Comparison of ENCODE assay signal across 21 mouse cellular contexts in the genomic region with DNA sequence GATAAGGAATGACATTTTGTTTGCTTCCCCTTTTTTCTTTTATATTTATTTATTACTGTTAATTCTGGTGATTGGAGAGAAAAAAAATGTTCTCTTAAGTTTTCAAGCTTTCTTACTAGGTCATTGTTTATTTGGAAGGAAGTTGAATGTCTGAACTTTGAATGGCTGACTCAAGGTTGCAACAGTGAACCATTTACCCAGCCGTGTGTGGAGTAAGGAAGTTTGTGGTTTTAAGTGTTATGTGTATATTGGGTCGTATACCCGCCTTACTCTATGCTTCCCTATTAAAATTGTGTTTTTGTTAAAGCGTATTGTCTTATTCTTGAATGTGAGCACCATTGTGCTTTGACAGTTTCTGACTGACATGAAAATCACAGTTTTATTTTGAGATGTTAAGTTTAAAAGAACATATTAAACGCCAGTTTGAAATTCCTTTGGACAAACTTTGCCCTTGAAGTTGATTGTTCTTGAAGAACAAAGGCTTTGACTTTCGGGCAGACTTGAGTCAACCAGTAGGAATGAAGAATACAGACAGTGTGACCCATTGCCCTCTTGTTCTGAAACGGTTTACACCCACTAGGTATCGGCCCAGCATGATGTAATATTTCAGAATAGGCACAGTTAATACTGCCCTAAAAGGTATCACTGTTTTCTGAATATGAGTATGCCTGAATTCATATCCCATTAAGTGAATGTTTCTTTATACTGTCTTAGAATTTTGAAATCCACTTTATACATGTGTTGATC. TPM values are rescaled to one million over a fixed set of nuclear protein-coding genes. Genes with fewer than 3 reads are reported as not detected.
A peak's percentile ranks its signal among the peaks of the same experiment; 100 is the strongest.
DNase-seq lines count a peak whose midpoint lies in the region; ATAC-seq and TF ChIP-seq lines count a peak whose summit lies in the region.
"Had no signal": no experiment of that assay in that cellular context is flagged by ENCODE, and none has a peak within 500 bp of the region (broad histone marks: within the 10 kb centered on the region; RNA-seq: fewer than 3 reads in every experiment).

No protein-coding gene starts in this region.

- TF ChIP-seq POLR2A in kidney, adult 2 months (IDR thresholded peaks at IDR 0.05; ENCODE audit: low read depth, low read length), result no peak

- no peak overlapping the region for H3K4me2 ChIP-seq in stomach, postnatal 0 days (replicated peaks; ENCODE audit: low read depth)
- H3K4me2 ChIP-seq: heart, embryonic 13.5 days; hindbrain, embryonic 12.5 days; liver, embryonic 13.5 days; midbrain, embryonic 11.5 days had no signal

- no peak overlapping the region for H3K9ac ChIP-seq in stomach, postnatal 0 days (ENCODE audit: low read length)
- H3K9ac ChIP-seq: heart, embryonic 13.5 days; hindbrain, embryonic 12.5 days; liver, embryonic 13.5 days had no signal

- TF ChIP-seq EP300 in stomach, postnatal 0 days (optimal IDR thresholded peaks at IDR 0.05), result peak; percentile 44

- no peaks in the 10 kb centered on the region for H3K27me3 ChIP-seq in kidney, adult 2 months (replicated peaks; ENCODE audit: control insufficient read depth, insufficient read depth, low read length)
- no peaks in the 10 kb centered on the region for H3K27me3 ChIP-seq in stomach, postnatal 0 days (ENCODE audit: control insufficient read depth, insufficient read depth, low read length)
- H3K27me3 ChIP-seq: heart, embryonic 13.5 days; hindbrain, embryonic 12.5 days; liver, embryonic 13.5 days had no signal

- DNase-seq in kidney, adult 2 months, result peak; percentile 58
- DNase-seq in kidney, postnatal 4 days, result no peak
- peak; percentile 23 for DNase-seq in lung, postnatal 25 days (ENCODE audit: low spot score)
- DNase-seq in lung, postnatal 4 days, result no peak
- no peak for DNase-seq in stomach, postnatal 0 days (ENCODE audit: low spot score)
- DNase-seq: cerebellum, adult 11-12 months; gastrocnemius, postnatal 14 days; kidney, adult 11 months; liver, embryonic 13.5 days; right cerebral cortex, postnatal 25 days; thymus, postnatal 36 days had no signal

- H3K4me1 ChIP-seq in kidney, adult 2 months (ENCODE audit: control insufficient read depth, insufficient read depth, low read length), result peaks cover 12% of the 10 kb centered on the region; the same call in 1 of the 2 replicates
- H3K4me1 ChIP-seq in stomach, postnatal 0 days (replicated peaks; ENCODE audit: control insufficient read depth, insufficient read depth), result no peaks in the 10 kb centered on the region
- H3K4me1 ChIP-seq: hindbrain, embryonic 12.5 days; liver, embryonic 13.5 days had no signal

- no peak overlapping the region for H3K4me3 ChIP-seq in kidney, adult 2 months (ENCODE audit: insufficient read depth, low read depth, low read length)
- H3K4me3 ChIP-seq in stomach, postnatal 0 days (ENCODE audit: low read depth, low read length), result no peak overlapping the region
- H3K4me3 ChIP-seq: erythroblast, embryonic 14.5 days; heart, embryonic 13.5 days; hindbrain, embryonic 12.5 days; liver, embryonic 13.5 days had no signal

- peak; percentile 81 to 85 for ATAC-seq in hematopoietic stem cell, adult 5-6 weeks (replicated peaks in 1 of 2; ENCODE audit: insufficient read depth in 1 of 2, low FRiP score in 2 of 2, low TSS enrichment in 1 of 2, low read depth in 1 of 2, poor library complexity in 2 of 2, severe bottlenecking in 2 of 2)
- ATAC-seq in stomach, postnatal 0 days (ENCODE audit: low FRiP score, low TSS enrichment), result peak; percentile 91
- ATAC-seq in megakaryocyte-erythroid progenitor cell, adult 5-6 weeks (replicated peaks; ENCODE audit: low FRiP score, low TSS enrichment, poor library complexity, severe bottlenecking), result no peak
- ATAC-seq in erythroblast, adult 5-6 weeks (replicated peaks; ENCODE audit: low FRiP score, poor library complexity, severe bottlenecking), result no peak

- no peaks in the 10 kb centered on the region for H3K36me3 ChIP-seq in kidney, adult 2 months (ENCODE audit: control insufficient read depth, insufficient read depth, low read length)
- no peaks in the 10 kb centered on the region for H3K36me3 ChIP-seq in stomach, postnatal 0 days (ENCODE audit: control insufficient read depth, insufficient read depth, low read length)
- H3K36me3 ChIP-seq: G1E; heart, embryonic 13.5 days; hindbrain, embryonic 12.5 days; liver, embryonic 13.5 days had no signal

- H3K27ac ChIP-seq in kidney, adult 2 months (ENCODE audit: insufficient read depth, low read depth, low read length), result peak overlapping the region; percentile 63
- peak overlapping the region; percentile 75 for H3K27ac ChIP-seq in stomach, postnatal 0 days (replicated peaks)
- H3K27ac ChIP-seq: hindbrain, embryonic 12.5 days; liver, embryonic 13.5 days had no signal

- 46% methylated on average over 8 of the region's 8 CpGs for WGBS in kidney, adult 2 months
- 37% methylated on average over 8 of the region's 8 CpGs for WGBS in stomach, postnatal 0 days

- TF ChIP-seq CTCF in kidney, adult 2 months (conservative IDR thresholded peaks at IDR 0.05; ENCODE audit: insufficient read depth, insufficient read length, low read depth, low read length), result no peak
- TF ChIP-seq CTCF in stomach, postnatal 0 days (IDR thresholded peaks at IDR 0.05; ENCODE audit: low read depth), result no peak

- H3K9me3 ChIP-seq in stomach, postnatal 0 days (ENCODE audit: control insufficient read depth, low read length), result no peaks in the 10 kb centered on the region
- H3K9me3 ChIP-seq: G1E; liver, embryonic 13.5 days had no signal

RNA-seq across cellular contexts. Expression of a gene that starts 18.6 kb away (rescaled TPM):
- 3.8 TPM in 1 of 2 replicates, not detected in the other for polyA plus RNA-seq in kidney, adult 2 months (2012; rRNA removed)
- not detected in 2 replicates for total RNA-seq in hematopoietic stem cell, adult 5-6 weeks (2017)
- 1.1 and 1.2 TPM in 2 replicates for polyA plus RNA-seq in stomach, postnatal 0 days (2015; fragmentation: Nextera tagmentation; extraction: Ambion mirVana)
- total RNA-seq in megakaryocyte-erythroid progenitor cell, adult 5-6 weeks (2014; fragmentation: Nextera tagmentation), result not detected in 2 replicates
- total RNA-seq in megakaryocyte-erythroid progenitor cell, adult 5-6 weeks (2017), result not detected in 2 replicates
- total RNA-seq in erythroblast, adult 5-6 weeks (2015; ENCODE audit: low replicate concordance), result not detected in 2 replicates
- not detected in 2 replicates for total RNA-seq in erythroblast, adult 5-6 weeks (2017; ENCODE audit: low replicate concordance)
- total RNA-seq: left cerebral cortex, postnatal 14 days had no signal
- polyA plus RNA-seq: cortical plate, adult 2 months; erythroblast, embryonic 14.5 days; G1E; midbrain, embryonic 11.5 days had no signal

Comparison
In these comparisons a context has a peak if more than half of its experiments do, and no peak if none do; other contexts are left out.
1. DNase-seq: peak in kidney, adult 2 months (single experiment) and lung, postnatal 25 days (single experiment); none in kidney, postnatal 4 days (0 of 2), lung, postnatal 4 days (0 of 2) and stomach, postnatal 0 days (single experiment).
2. ATAC-seq: peak in hematopoietic stem cell, adult 5-6 weeks (2 of 2) and stomach, postnatal 0 days (single experiment); none in megakaryocyte-erythroid progenitor cell, adult 5-6 weeks (single experiment) and erythroblast, adult 5-6 weeks (single experiment).